Mouse (Mus musculus): ENCODE results near the gene B3galnt2. TPM values are rescaled to one million over a fixed set of nuclear protein-coding genes. Genes with fewer than 3 reads are reported as not detected.

The B3galnt2 gene
- polyA plus RNA-seq (2012; rRNA removed) (15.4 and 20.5 TPM in 2 replicates), polyA plus RNA-seq (2014; fragmentation: Nextera tagmentation; extraction: Ambion mirVana) (20.0 and 25.0 TPM in 2 replicates)

GRCm38 (mm10) chr13:13953874-13954832, at the start of gene B3galnt2:
TSS of gene B3galnt2 (plus strand) at chr13:13954469.
- peaks cover 11 to 24% of the 10 kb centered on the region in 2 experiments for H3K4me1 ChIP-seq (replicated peaks; ENCODE audit: control insufficient read depth in 2 of 2, insufficient read depth in 2 of 2, low read length in 1 of 2)
- peak within 1 kb of the TSS; percentile 75 for H3K27ac ChIP-seq
- H3K27me3 ChIP-seq (ENCODE audit: control insufficient read depth, insufficient read depth, low read length) = no peaks in the 10 kb centered on the region
- no peaks in the 10 kb centered on the region; the same call in 1 of the 2 replicates for H3K36me3 ChIP-seq (replicated peaks; ENCODE audit: control insufficient read depth, insufficient read depth, low read depth)
- peak; percentile 34; the same call in 1 of the 2 replicates for TF ChIP-seq CTCF (IDR thresholded peaks at IDR 0.05; ENCODE audit: low read depth)
- TF ChIP-seq EP300 (IDR thresholded peaks at IDR 0.05; ENCODE audit: low read depth) = no peak
- peak within 1 kb of the TSS; percentile 91 for H3K9ac ChIP-seq (replicated peaks)
- H3K4me3 ChIP-seq (ENCODE audit: insufficient read depth in 1 of 2, low read depth in 2 of 2, low read length in 2 of 2) = peak within 1 kb of the TSS; percentile 78 to 95
- H3K9me3 ChIP-seq (ENCODE audit: control insufficient read depth, low read length) = no peaks in the 10 kb centered on the region
- WGBS (ENCODE audit: insufficient replicate concordance) = under 1% methylated on average over 78 of the region's 78 CpGs
- ATAC-seq (ENCODE audit: insufficient read depth) (peak; percentile 97), DNase-seq (ENCODE audit: low read depth in 3 of 3, low spot score in 3 of 3) (peak; percentile 99 to 100 (median 99))
- peak within 1 kb of the TSS; percentile 88 for H3K4me2 ChIP-seq (ENCODE audit: low read depth)

- Histone ChIP-seq H3K27me3 (ENCODE audit: control insufficient read depth, insufficient read depth, low read length) (no peaks in the 10 kb centered on the region), H3K27ac (no peak overlapping the region), H3K9me3 (ENCODE audit: control insufficient read depth, low read length) (no peaks in the 10 kb centered on the region), H3K36me3 (replicated peaks; ENCODE audit: control insufficient read depth, insufficient read depth, low read depth) (no peaks in the 10 kb centered on the region), H3K9ac (replicated peaks) (no peak overlapping the region), H3K4me3 (ENCODE audit: insufficient read depth in 1 of 2, low read depth in 2 of 2, low read length in 2 of 2) (no peak overlapping the region), H3K4me1 (replicated peaks; ENCODE audit: control insufficient read depth in 2 of 2, insufficient read depth in 2 of 2, low read length in 1 of 2) (no peaks in the 10 kb centered on the region), H3K4me2 (ENCODE audit: low read depth) (no peak overlapping the region)
- ATAC-seq (ENCODE audit: insufficient read depth) = no peak
- WGBS (ENCODE audit: insufficient replicate concordance) = 37% methylated on average over 2 of the region's 2 CpGs
- TF ChIP-seq CTCF (IDR thresholded peaks at IDR 0.05; ENCODE audit: low read depth) (no peak), EP300 (IDR thresholded peaks at IDR 0.05; ENCODE audit: low read depth) (no peak)
- DNase-seq (ENCODE audit: low read depth in 3 of 3, low spot score in 3 of 3) = no peak
Observed at GRCm38 (mm10) chr13:13911341-13911740, 42.9 kb upstream of the B3galnt2 start.

- Histone ChIP-seq H3K4me3 (ENCODE audit: insufficient read depth in 1 of 2, low read depth in 2 of 2, low read length in 2 of 2) (no peak overlapping the region), H3K4me1 (replicated peaks; ENCODE audit: control insufficient read depth in 2 of 2, insufficient read depth in 2 of 2, low read length in 1 of 2) (no peaks in the 10 kb centered on the region), H3K27me3 (ENCODE audit: control insufficient read depth, insufficient read depth, low read length) (no peaks in the 10 kb centered on the region), H3K9me3 (ENCODE audit: control insufficient read depth, low read length) (no peaks in the 10 kb centered on the region), H3K4me2 (ENCODE audit: low read depth) (no peak overlapping the region), H3K9ac (replicated peaks) (no peak overlapping the region), H3K27ac (no peak overlapping the region), H3K36me3 (replicated peaks; ENCODE audit: control insufficient read depth, insufficient read depth, low read depth) (no peaks in the 10 kb centered on the region)
- DNase-seq (ENCODE audit: low read depth in 3 of 3, low spot score in 3 of 3) (no peak), ATAC-seq (ENCODE audit: insufficient read depth) (no peak)
- TF ChIP-seq CTCF (IDR thresholded peaks at IDR 0.05; ENCODE audit: low read depth) = no peak
- no peak for TF ChIP-seq EP300 (IDR thresholded peaks at IDR 0.05; ENCODE audit: low read depth)
- 72% methylated on average over 3 of the region's 3 CpGs for WGBS (ENCODE audit: insufficient replicate concordance)
Observed at GRCm38 (mm10) chr13:13919396-13919795, 34.9 kb upstream of the B3galnt2 start.

DNA sequence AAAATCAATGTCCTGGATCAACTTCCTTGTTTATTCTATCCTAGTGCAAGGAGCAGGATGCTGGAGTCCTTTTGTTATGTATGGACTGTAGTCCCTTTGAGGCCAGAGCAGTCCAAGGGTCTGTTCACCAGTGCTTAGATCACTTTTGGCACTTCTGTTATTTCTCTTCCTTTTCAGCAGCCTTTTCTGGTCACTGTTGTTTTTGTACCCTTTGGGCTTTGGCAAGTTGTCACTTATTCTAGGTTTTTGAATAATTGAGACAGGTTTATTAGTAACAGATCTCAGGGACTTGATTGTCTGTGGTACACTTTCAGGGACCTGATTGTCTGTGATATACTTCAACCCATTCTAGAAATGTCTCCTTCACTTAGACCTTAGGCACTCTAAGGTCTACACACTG, 31.7 kb upstream of the B3galnt2 start:
- no peak for TF ChIP-seq CTCF (IDR thresholded peaks at IDR 0.05; ENCODE audit: low read depth)
- no peak for TF ChIP-seq EP300 (IDR thresholded peaks at IDR 0.05; ENCODE audit: low read depth)
- DNase-seq (ENCODE audit: low read depth in 3 of 3, low spot score in 3 of 3) (no peak), ATAC-seq (ENCODE audit: insufficient read depth) (no peak)
- no peaks in the 10 kb centered on the region for H3K27me3 ChIP-seq (ENCODE audit: control insufficient read depth, insufficient read depth, low read length)
- H3K4me2 ChIP-seq (ENCODE audit: low read depth) = no peak overlapping the region
- no peak overlapping the region for H3K4me3 ChIP-seq (ENCODE audit: insufficient read depth in 1 of 2, low read depth in 2 of 2, low read length in 2 of 2)
- H3K4me1 ChIP-seq (replicated peaks; ENCODE audit: control insufficient read depth in 2 of 2, insufficient read depth in 2 of 2, low read length in 1 of 2) = no peaks in the 10 kb centered on the region
- H3K27ac ChIP-seq = no peak overlapping the region
- no peaks in the 10 kb centered on the region for H3K36me3 ChIP-seq (replicated peaks; ENCODE audit: control insufficient read depth, insufficient read depth, low read depth)
- no peak overlapping the region for H3K9ac ChIP-seq (replicated peaks)
- no peaks in the 10 kb centered on the region for H3K9me3 ChIP-seq (ENCODE audit: control insufficient read depth, low read length)

DNA sequence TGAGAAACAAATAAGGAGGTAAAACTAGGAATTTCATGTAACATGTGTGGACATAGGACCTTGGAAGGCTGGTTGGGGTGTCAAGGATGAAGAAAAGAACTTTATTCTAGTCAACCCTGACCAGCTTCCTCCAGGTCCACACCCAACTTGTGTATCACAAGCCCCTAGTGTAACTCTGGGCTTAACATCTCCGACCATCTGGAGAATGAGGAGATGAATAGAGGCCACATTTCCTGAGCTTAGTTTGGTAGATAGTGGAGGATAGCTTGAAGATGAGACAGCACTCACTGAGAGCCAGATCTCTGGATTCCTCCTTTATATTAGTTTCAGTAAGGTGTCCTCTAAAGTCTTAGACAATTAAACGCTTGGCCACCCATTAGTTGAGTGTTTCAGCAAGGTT, 24.3 kb upstream of the B3galnt2 start:
- 41% methylated on average over 2 of the region's 2 CpGs for WGBS (ENCODE audit: insufficient replicate concordance)
- Histone ChIP-seq H3K27me3 (ENCODE audit: control insufficient read depth, insufficient read depth, low read length) (no peaks in the 10 kb centered on the region), H3K4me3 (ENCODE audit: insufficient read depth in 1 of 2, low read depth in 2 of 2, low read length in 2 of 2) (no peak overlapping the region), H3K36me3 (replicated peaks; ENCODE audit: control insufficient read depth, insufficient read depth, low read depth) (no peaks in the 10 kb centered on the region), H3K4me2 (ENCODE audit: low read depth) (no peak overlapping the region), H3K9ac (replicated peaks) (no peak overlapping the region), H3K27ac (no peak overlapping the region), H3K9me3 (ENCODE audit: control insufficient read depth, low read length) (no peaks in the 10 kb centered on the region), H3K4me1 (replicated peaks; ENCODE audit: control insufficient read depth in 2 of 2, insufficient read depth in 2 of 2, low read length in 1 of 2) (peaks cover 2 to 10% of the 10 kb centered on the region in 2 experiments; a peak in 3 of 4 replicates)
- ATAC-seq (ENCODE audit: insufficient read depth) (peak; percentile 77), DNase-seq (ENCODE audit: low read depth in 3 of 3, low spot score in 3 of 3) (no peak)
- TF ChIP-seq EP300 (IDR thresholded peaks at IDR 0.05; ENCODE audit: low read depth) (0 out of 2 replicates have a peak, but pooled peaks have one; percentile 11), CTCF (IDR thresholded peaks at IDR 0.05; ENCODE audit: low read depth) (no peak)
